Mouse (Mus musculus) hindbrain, embryonic 12.5 days (tissue): ENCODE data around the gene Sdccag8. TPM values are rescaled to one million over a fixed set of nuclear protein-coding genes. Genes with fewer than 3 reads are reported as not detected.
A peak's percentile ranks its signal among the peaks of the same experiment; 100 is the strongest.

Experiments used
- ATAC-seq: fragments of 200-750 bp; cut with Nextera tagmentation; 2 replicates; pipeline ENCODE4 v1.8.0; 2017; ENCODE audit warnings: moderate TSS enrichment; ENCODE audit not compliant: low FRiP score
- H3K27ac ChIP-seq: fragments of 300-500 bp; sonication (generic); 2 replicates; pipeline ENCODE4 v1.5.1; 2016; ENCODE audit warnings: mild to moderate bottlenecking
- H3K27me3 ChIP-seq: fragments of 300-500 bp; sonication (generic); 2 replicates; pipeline ENCODE4 v1.6.1; 2016; ENCODE audit warnings: mild to moderate bottlenecking
- H3K36me3 ChIP-seq: fragments of 300-500 bp; sonication (generic); 2 replicates; pipeline ENCODE4 v1.6.1; 2016; ENCODE audit warnings: mild to moderate bottlenecking
- H3K4me1 ChIP-seq: fragments of 300-500 bp; sonication (generic); 2 replicates; pipeline ENCODE4 v1.6.1; 2016
- H3K4me2 ChIP-seq: fragments of 300-500 bp; sonication (generic); replicated peaks from 2 replicates; pipeline ENCODE4 v1.6.1; 2016; ENCODE audit warnings: mild to moderate bottlenecking
- H3K4me3 ChIP-seq: fragments of 300-500 bp; sonication (generic); 2 replicates; pipeline ENCODE4 v1.5.1; 2016; ENCODE audit warnings: mild to moderate bottlenecking
- H3K9ac ChIP-seq: fragments of 300-500 bp; sonication (generic); 2 replicates; pipeline ENCODE4 v1.6.1; 2016; ENCODE audit warnings: mild to moderate bottlenecking, moderate library complexity
- H3K9me3 ChIP-seq: fragments of 300-500 bp; sonication (generic); replicated peaks from 2 replicates; pipeline ENCODE4 v1.6.1; 2016; ENCODE audit warnings: mild to moderate bottlenecking
- WGBS: fragments of 180-500 bp; shearing (Covaris S2); methylation state at CpG from one replicate; pipeline ENCODE4 v1.1.7; 2016; 5-methylcytosine and 5-hydroxymethylcytosine counted together
- polyA plus RNA-seq: library from polyadenylated mRNA; unstranded; fragments of >200 nt; fragmentation: Nextera tagmentation; extraction: Ambion mirVana; gene quantifications from 2 replicates; pipeline ENCODE4 v1.2.1, GENCODE M21; 2016

Gene Sdccag8
- polyA plus RNA-seq, 1 experiment from 2014 or later = 24.8 TPM

- H3K4me1 ChIP-seq = peaks cover 70% of the 10 kb centered on the region
- peak overlapping the region; percentile 52 for H3K4me2 ChIP-seq
- H3K36me3 ChIP-seq = no peaks in the 10 kb centered on the region
- no peaks in the 10 kb centered on the region for H3K9me3 ChIP-seq
- no peak for ATAC-seq
- H3K27ac ChIP-seq = peak overlapping the region; percentile 84
- no peak overlapping the region for H3K4me3 ChIP-seq
- WGBS = 35% methylated on average over 6 of the region's 6 CpGs
- H3K9ac ChIP-seq = peak overlapping the region; percentile 57; the same call in 1 of the 2 replicates
- no peaks in the 10 kb centered on the region for H3K27me3 ChIP-seq
Measured at GRCm38 (mm10) chr1:176997254-176997653, 182.8 kb downstream of the Sdccag8 start.

GRCm38 (mm10) chr1:176997711-176998689, 183.5 kb downstream of the Sdccag8 start:
- Histone ChIP-seq H3K27ac (peak overlapping the region; percentile 84), H3K4me1 (peaks cover 67% of the 10 kb centered on the region), H3K27me3 (no peaks in the 10 kb centered on the region), H3K4me3 (peak overlapping the region; percentile 16), H3K9ac (peak overlapping the region; percentile 57), H3K4me2 (peak overlapping the region; percentile 52), H3K9me3 (no peaks in the 10 kb centered on the region), H3K36me3 (no peaks in the 10 kb centered on the region)
- ATAC-seq = peak; percentile 58
- WGBS = 13% methylated on average over 33 of the region's 33 CpGs

GRCm38 (mm10) chr1:176999011-176999410, 184.6 kb downstream of the Sdccag8 start:
- peaks cover 65% of the 10 kb centered on the region for H3K4me1 ChIP-seq
- 12% methylated on average over 6 of the region's 6 CpGs for WGBS
- 0 out of 2 replicates have a peak overlapping the region, but pooled peaks have one; percentile 5 for H3K4me2 ChIP-seq
- peak; percentile 42 for ATAC-seq
- H3K9ac ChIP-seq = no peak overlapping the region
- H3K36me3 ChIP-seq = no peaks in the 10 kb centered on the region
- H3K27ac ChIP-seq = peak overlapping the region; percentile 62
- H3K27me3 ChIP-seq = no peaks in the 10 kb centered on the region
- no peaks in the 10 kb centered on the region for H3K9me3 ChIP-seq
- H3K4me3 ChIP-seq = no peak overlapping the region

GRCm38 (mm10) chr1:177002951-177003350, 188.5 kb downstream of the Sdccag8 start:
- Histone ChIP-seq H3K4me1 (peaks cover 39% of the 10 kb centered on the region), H3K4me2 (no peak overlapping the region)
- 0 out of 2 replicates have a peak, but pooled peaks have one; percentile 14 for ATAC-seq

GRCm38 (mm10) chr1:177004041-177004741, 189.7 kb downstream of the Sdccag8 start:
- ATAC-seq = peak; percentile 29; the same call in 1 of the 2 replicates

More at GRCm38 (mm10) chr1:177002951-177003350, 188.5 kb downstream of the Sdccag8 start:
- no peaks in the 10 kb centered on the region for H3K9me3 ChIP-seq
- no peak overlapping the region for H3K27ac ChIP-seq
- H3K27me3 ChIP-seq = no peaks in the 10 kb centered on the region
- H3K4me3 ChIP-seq = no peak overlapping the region
- no peak overlapping the region for H3K9ac ChIP-seq
- H3K36me3 ChIP-seq = no peaks in the 10 kb centered on the region
- WGBS = 59% methylated on average over 6 of the region's 6 CpGs

GRCm38 (mm10) chr1:177007405-177007804, 192.9 kb downstream of the Sdccag8 start:
- Histone ChIP-seq H3K4me2 (no peak overlapping the region), H3K9ac (no peak overlapping the region), H3K27ac (no peak overlapping the region), H3K27me3 (no peaks in the 10 kb centered on the region), H3K4me1 (peaks cover 47% of the 10 kb centered on the region), H3K9me3 (no peaks in the 10 kb centered on the region), H3K36me3 (no peaks in the 10 kb centered on the region), H3K4me3 (no peak overlapping the region)
- no peak for ATAC-seq
- 83% methylated on average over 3 of the region's 3 CpGs for WGBS

More at GRCm38 (mm10) chr1:177004041-177004741, 189.7 kb downstream of the Sdccag8 start:
- H3K9ac ChIP-seq = no peak overlapping the region
- H3K9me3 ChIP-seq = no peaks in the 10 kb centered on the region
- H3K4me3 ChIP-seq = no peak overlapping the region
- no peak overlapping the region; the same call in 1 of the 2 replicates for H3K27ac ChIP-seq
- no peak overlapping the region for H3K4me2 ChIP-seq
- peaks cover 29% of the 10 kb centered on the region for H3K4me1 ChIP-seq
- H3K36me3 ChIP-seq = no peaks in the 10 kb centered on the region
- WGBS = 68% methylated on average over 4 of the region's 4 CpGs
- no peaks in the 10 kb centered on the region for H3K27me3 ChIP-seq

GRCm38 (mm10) chr1:177008777-177009176, 194.3 kb downstream of the Sdccag8 start:
- H3K27me3 ChIP-seq = no peaks in the 10 kb centered on the region
- no peak overlapping the region for H3K27ac ChIP-seq
- no peak overlapping the region for H3K9ac ChIP-seq
- H3K4me1 ChIP-seq = peaks cover 39% of the 10 kb centered on the region
- no peaks in the 10 kb centered on the region for H3K36me3 ChIP-seq
- H3K4me3 ChIP-seq = no peak overlapping the region
- no peak for ATAC-seq
- no peaks in the 10 kb centered on the region for H3K9me3 ChIP-seq
- 59% methylated on average over 1 of the region's 1 CpGs for WGBS
- H3K4me2 ChIP-seq = no peak overlapping the region

- H3K9ac ChIP-seq = no peak overlapping the region
- peak; percentile 72 for ATAC-seq
- H3K27me3 ChIP-seq = no peaks in the 10 kb centered on the region
Measured at GRCm38 (mm10) chr1:177010041-177010440, 195.6 kb downstream of the Sdccag8 start.

GRCm38 (mm10) chr1:177010607-177011302, 196.3 kb downstream of the Sdccag8 start:
- H3K4me2 ChIP-seq = no peak overlapping the region
- H3K27ac ChIP-seq = peak overlapping the region; percentile 57
- H3K4me1 ChIP-seq = peaks cover 37% of the 10 kb centered on the region
- 0 out of 2 replicates have a peak overlapping the region, but pooled peaks have one; percentile 1 for H3K9ac ChIP-seq
- no peaks in the 10 kb centered on the region; the same call in 1 of the 2 replicates for H3K36me3 ChIP-seq
- WGBS = 39% methylated on average over 6 of the region's 6 CpGs
- no peaks in the 10 kb centered on the region for H3K27me3 ChIP-seq
- peak; percentile 26; the same call in 1 of the 2 replicates for ATAC-seq
- no peaks in the 10 kb centered on the region for H3K9me3 ChIP-seq
- H3K4me3 ChIP-seq = no peak overlapping the region

More at GRCm38 (mm10) chr1:177010041-177010440, 195.6 kb downstream of the Sdccag8 start:
- WGBS = 26% methylated on average over 3 of the region's 3 CpGs
- Histone ChIP-seq H3K9me3 (no peaks in the 10 kb centered on the region), H3K27ac (peak overlapping the region; percentile 57), H3K36me3 (no peaks in the 10 kb centered on the region; the same call in 1 of the 2 replicates), H3K4me3 (no peak overlapping the region), H3K4me2 (no peak overlapping the region), H3K4me1 (peaks cover 33% of the 10 kb centered on the region)

GRCm38 (mm10) chr1:177011688-177012087, 197.2 kb downstream of the Sdccag8 start:
- Histone ChIP-seq H3K4me1 (peaks cover 44% of the 10 kb centered on the region), H3K4me3 (no peak overlapping the region), H3K36me3 (no peaks in the 10 kb centered on the region; the same call in 1 of the 2 replicates), H3K9me3 (no peaks in the 10 kb centered on the region), H3K27ac (peak overlapping the region; percentile 57; the same call in 1 of the 2 replicates), H3K27me3 (no peaks in the 10 kb centered on the region), H3K4me2 (no peak overlapping the region), H3K9ac (no peak overlapping the region)
- 83% methylated on average over 13 of the region's 13 CpGs for WGBS
- ATAC-seq = no peak

- Histone ChIP-seq H3K27me3 (no peaks in the 10 kb centered on the region), H3K27ac (no peak overlapping the region), H3K36me3 (no peaks in the 10 kb centered on the region; the same call in 1 of the 2 replicates), H3K9ac (no peak overlapping the region), H3K4me1 (peaks cover 45% of the 10 kb centered on the region), H3K9me3 (no peaks in the 10 kb centered on the region), H3K4me2 (no peak overlapping the region), H3K4me3 (no peak overlapping the region)
- ATAC-seq = no peak
- 33% methylated on average over 3 of the region's 3 CpGs for WGBS
Measured at GRCm38 (mm10) chr1:177012774-177013173, 198.3 kb downstream of the Sdccag8 start.
